Mouse (Mus musculus): Measurements from ENCODE around the gene Abat. TPM values are rescaled to one million over a fixed set of nuclear protein-coding genes. Genes with fewer than 3 reads are reported as not detected.
"Not testable (repeated sequence)": the region's sequence is repeated elsewhere in the genome, so short reads cannot be mapped to it uniquely, and the experiment has no call there.

The Abat gene
- polyA plus RNA-seq, 1 experiment, result 0.04 TPM

DNA sequence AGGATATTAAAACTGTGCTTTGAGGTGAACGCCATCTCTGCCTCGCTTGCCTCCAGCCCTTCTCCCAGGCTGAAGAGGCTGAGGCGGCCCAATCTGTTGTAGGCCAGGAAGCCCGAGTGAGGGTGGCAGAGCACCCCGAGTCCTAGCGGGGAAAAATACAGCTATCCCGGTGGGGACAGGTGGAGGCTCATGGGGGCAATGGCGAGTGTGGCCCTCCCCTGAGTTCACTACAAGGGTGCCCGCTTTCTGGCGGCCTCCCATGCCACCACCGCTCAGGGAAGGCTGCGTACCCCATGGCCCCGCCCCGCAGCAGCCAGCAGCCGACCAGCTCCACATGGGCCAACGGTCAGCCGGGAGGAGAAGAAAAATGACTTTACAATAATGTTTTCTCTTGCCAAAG is 46.9 kb downstream of the Abat start:
- TF ChIP-seq POLR2A (IDR thresholded peaks at IDR 0.05; ENCODE audit: insufficient read length, low read depth), result no peak
- TF ChIP-seq USF1 (IDR thresholded peaks at IDR 0.05; ENCODE audit: low read depth), result no peak
- TF ChIP-seq E2F4 (IDR thresholded peaks at IDR 0.05; ENCODE audit: insufficient read depth), result no peak
- TF ChIP-seq MYOD1 (IDR thresholded peaks at IDR 0.05; ENCODE audit: control insufficient read depth in 1 of 3, insufficient read length in 2 of 3, low read depth in 2 of 3), result no peak
- TF ChIP-seq MYOG (IDR thresholded peaks at IDR 0.05; ENCODE audit: control insufficient read depth in 1 of 3, insufficient read depth in 1 of 3, insufficient read length in 2 of 3, low read depth in 2 of 3), result no peak
- no peak for TF ChIP-seq SRF (IDR thresholded peaks at IDR 0.05; ENCODE audit: control insufficient read depth, insufficient read length, low read depth)
- no peak for TF ChIP-seq CEBPB (IDR thresholded peaks at IDR 0.05; ENCODE audit: insufficient read depth, poor library complexity, severe bottlenecking)
- no peak for TF ChIP-seq MAX (IDR thresholded peaks at IDR 0.05; ENCODE audit: low read depth)
- no peak for TF ChIP-seq TCF12 (IDR thresholded peaks at IDR 0.05; ENCODE audit: insufficient read depth, poor library complexity, severe bottlenecking)
- TF ChIP-seq REST (IDR thresholded peaks at IDR 0.05; ENCODE audit: insufficient read depth, insufficient read length), result no peak
- TF ChIP-seq POLR2AphosphoS2 (IDR thresholded peaks at IDR 0.05; ENCODE audit: insufficient read length, low read depth), result no peak
- no peak for TF ChIP-seq TCF3 (IDR thresholded peaks at IDR 0.05; ENCODE audit: insufficient read length, low read depth)

GRCm38 (mm10) chr16:8561101-8561500 is 47.9 kb downstream of the Abat start:
- H3K4me2 ChIP-seq (ENCODE audit: low read depth); H3K4me3 ChIP-seq; H3K36me3 ChIP-seq (ENCODE audit: control insufficient read depth, insufficient read depth); H3ac ChIP-seq (ENCODE audit: control insufficient read depth, insufficient read length); H3K79me2 ChIP-seq (ENCODE audit: control insufficient read depth, insufficient read depth): not testable (repeated sequence)
- peaks cover 15% of the 10 kb centered on the region for H3K27me3 ChIP-seq (ENCODE audit: control insufficient read depth, insufficient read depth, insufficient read length)

More for the DNA sequence above, 46.9 kb downstream of the Abat start:
- no peaks in the 10 kb centered on the region for H3K79me2 ChIP-seq (ENCODE audit: control insufficient read depth, insufficient read depth)
- H3K4me3 ChIP-seq, result no peak overlapping the region
- H3K27me3 ChIP-seq (ENCODE audit: control insufficient read depth, insufficient read depth, insufficient read length), result peaks cover 15% of the 10 kb centered on the region
- H3K36me3 ChIP-seq (ENCODE audit: control insufficient read depth, insufficient read depth), result no peaks in the 10 kb centered on the region
- no peak overlapping the region for H3ac ChIP-seq (ENCODE audit: control insufficient read depth, insufficient read length)
- no peak overlapping the region for H3K4me2 ChIP-seq (ENCODE audit: low read depth)

DNA sequence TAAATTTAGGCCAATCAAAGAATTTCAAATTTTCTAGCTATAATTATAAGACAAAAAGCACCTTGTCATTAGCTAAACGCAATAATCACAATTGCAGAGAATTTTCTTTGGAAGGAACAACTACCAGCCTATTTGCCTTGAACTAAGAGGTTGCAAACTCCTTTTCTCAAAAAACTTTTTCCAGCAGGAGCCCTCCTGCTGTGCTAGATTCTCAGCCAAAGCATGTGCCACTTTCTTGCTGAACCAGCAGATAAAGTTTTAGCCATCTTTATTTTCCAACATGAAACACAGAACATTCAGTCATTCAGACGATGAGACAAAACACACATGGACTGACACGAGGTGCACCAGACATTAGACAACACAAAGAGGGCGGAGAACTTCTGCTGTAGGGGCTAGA is 48.6 kb downstream of the Abat start:
- H3K4me2 ChIP-seq (ENCODE audit: low read depth); H3K79me2 ChIP-seq (ENCODE audit: control insufficient read depth, insufficient read depth); H3K36me3 ChIP-seq (ENCODE audit: control insufficient read depth, insufficient read depth); H3ac ChIP-seq (ENCODE audit: control insufficient read depth, insufficient read length); H3K4me3 ChIP-seq: not testable (repeated sequence)
- H3K27me3 ChIP-seq (ENCODE audit: control insufficient read depth, insufficient read depth, insufficient read length), result peaks cover 15% of the 10 kb centered on the region

GRCm38 (mm10) chr16:8562827-8563226 is 49.6 kb downstream of the Abat start:
- not testable (repeated sequence) for H3ac ChIP-seq (ENCODE audit: control insufficient read depth, insufficient read length); H3K79me2 ChIP-seq (ENCODE audit: control insufficient read depth, insufficient read depth); H3K4me3 ChIP-seq; H3K36me3 ChIP-seq (ENCODE audit: control insufficient read depth, insufficient read depth); H3K4me2 ChIP-seq (ENCODE audit: low read depth)
- peaks cover 15% of the 10 kb centered on the region for H3K27me3 ChIP-seq (ENCODE audit: control insufficient read depth, insufficient read depth, insufficient read length)

DNA sequence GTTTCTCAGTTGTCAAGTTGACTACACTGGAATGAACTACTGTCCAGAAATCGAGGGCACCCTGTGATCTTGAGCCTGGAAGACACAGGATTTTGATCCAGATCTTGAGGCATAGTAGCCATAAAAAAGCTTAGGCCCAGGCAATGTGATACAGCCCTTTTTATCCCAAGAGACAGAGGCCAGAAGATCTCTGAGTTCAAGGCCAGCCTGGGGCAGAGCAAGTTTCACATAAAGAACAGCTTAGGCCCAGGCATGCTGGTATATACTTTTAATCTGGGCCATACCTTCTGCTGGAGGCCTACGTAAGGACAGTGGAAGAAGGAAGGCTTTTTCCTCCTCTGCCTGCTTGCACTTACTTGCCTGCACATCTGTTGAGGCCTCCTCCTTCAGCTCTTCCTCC is 51.6 kb downstream of the Abat start:
- no peaks in the 10 kb centered on the region for H3K36me3 ChIP-seq (ENCODE audit: control insufficient read depth, insufficient read depth)
- TF ChIP-seq CEBPB (IDR thresholded peaks at IDR 0.05; ENCODE audit: insufficient read depth, poor library complexity, severe bottlenecking) (no peak), POLR2A (IDR thresholded peaks at IDR 0.05; ENCODE audit: insufficient read length, low read depth) (no peak), SRF (IDR thresholded peaks at IDR 0.05; ENCODE audit: control insufficient read depth, insufficient read length, low read depth) (no peak), MYOD1 (IDR thresholded peaks at IDR 0.05; ENCODE audit: control insufficient read depth in 1 of 3, insufficient read length in 2 of 3, low read depth in 2 of 3) (no peak), USF1 (IDR thresholded peaks at IDR 0.05; ENCODE audit: low read depth) (no peak), TCF12 (IDR thresholded peaks at IDR 0.05; ENCODE audit: insufficient read depth, poor library complexity, severe bottlenecking) (no peak), MAX (IDR thresholded peaks at IDR 0.05; ENCODE audit: low read depth) (no peak), POLR2AphosphoS2 (IDR thresholded peaks at IDR 0.05; ENCODE audit: insufficient read length, low read depth) (no peak), MYOG (IDR thresholded peaks at IDR 0.05; ENCODE audit: control insufficient read depth in 1 of 3, insufficient read depth in 1 of 3, insufficient read length in 2 of 3, low read depth in 2 of 3) (no peak), TCF3 (IDR thresholded peaks at IDR 0.05; ENCODE audit: insufficient read length, low read depth) (no peak), E2F4 (IDR thresholded peaks at IDR 0.05; ENCODE audit: insufficient read depth) (no peak)
- no peak overlapping the region for H3K4me2 ChIP-seq (ENCODE audit: low read depth)
- H3K27me3 ChIP-seq (ENCODE audit: control insufficient read depth, insufficient read depth, insufficient read length), result peaks cover 14% of the 10 kb centered on the region
- H3K79me2 ChIP-seq (ENCODE audit: control insufficient read depth, insufficient read depth), result no peaks in the 10 kb centered on the region
- H3K4me3 ChIP-seq, result no peak overlapping the region
- no peak overlapping the region for H3ac ChIP-seq (ENCODE audit: control insufficient read depth, insufficient read length)

DNA sequence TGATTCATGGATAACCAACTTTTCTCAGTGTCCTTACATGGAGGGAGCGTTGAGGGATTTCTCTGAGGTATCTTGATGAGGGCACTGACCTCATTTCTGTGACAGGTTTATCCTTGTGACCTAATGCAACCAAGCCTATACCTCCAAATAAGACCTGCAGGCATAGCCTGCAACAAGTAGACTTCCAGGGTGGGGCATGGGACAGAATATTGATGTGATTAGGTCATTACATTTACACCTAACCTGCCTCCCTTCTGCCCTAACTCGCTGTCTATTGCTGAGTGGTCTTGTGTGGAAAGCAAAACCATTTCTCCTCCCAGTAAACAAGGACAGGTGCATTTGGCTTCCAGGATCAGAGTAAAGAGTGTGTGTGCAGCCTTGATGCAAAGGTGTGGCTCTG is 52.3 kb downstream of the Abat start:
- Histone ChIP-seq H3K36me3 (ENCODE audit: control insufficient read depth, insufficient read depth) (no peaks in the 10 kb centered on the region), H3K79me2 (ENCODE audit: control insufficient read depth, insufficient read depth) (no peaks in the 10 kb centered on the region), H3ac (ENCODE audit: control insufficient read depth, insufficient read length) (no peak overlapping the region), H3K4me2 (ENCODE audit: low read depth) (no peak overlapping the region), H3K4me3 (no peak overlapping the region), H3K27me3 (ENCODE audit: control insufficient read depth, insufficient read depth, insufficient read length) (peaks cover 9% of the 10 kb centered on the region)
- TF ChIP-seq E2F4 (IDR thresholded peaks at IDR 0.05; ENCODE audit: insufficient read depth) (no peak), MYOG (IDR thresholded peaks at IDR 0.05; ENCODE audit: control insufficient read depth in 1 of 3, insufficient read depth in 1 of 3, insufficient read length in 2 of 3, low read depth in 2 of 3) (no peak), MYOD1 (IDR thresholded peaks at IDR 0.05; ENCODE audit: control insufficient read depth in 1 of 3, insufficient read length in 2 of 3, low read depth in 2 of 3) (no peak), SRF (IDR thresholded peaks at IDR 0.05; ENCODE audit: control insufficient read depth, insufficient read length, low read depth) (no peak)

Data from myocyte (in vitro differentiated cells).